Mouse (Mus musculus) CH12.LX (cell line): ENCODE results near the gene Rims4. TPM values are rescaled to one million over a fixed set of nuclear protein-coding genes. Genes with fewer than 3 reads are reported as not detected.

Experiments used
- DNase-seq: peaks from one replicate; pipeline ENCODE4 v3.0.0-alpha.2; 2013; ENCODE audit errors: extremely low read depth
- H3K27ac ChIP-seq: 2 replicates; pipeline ENCODE4 v1.5.1; 2012; ENCODE audit warnings: low read depth, mild to moderate bottlenecking, control low read depth, moderate library complexity; ENCODE audit not compliant: insufficient read depth
- H3K27me3 ChIP-seq: replicated peaks from 2 replicates; pipeline ENCODE3; 2012; ENCODE audit warnings: inconsistent platforms
- H3K36me3 ChIP-seq, 2 experiments: replicated peaks in 1 of 2; 2 replicates each; pipeline versions ENCODE3 to v1.6.1; 2012; ENCODE audit warnings: inconsistent platforms in 1 of 2, low read length in 1 of 2, mild to moderate bottlenecking in 1 of 2, mixed read lengths in 1 of 2, moderate library complexity in 1 of 2; ENCODE audit not compliant: control insufficient read depth in 1 of 2, insufficient read depth in 1 of 2
- H3K4me1 ChIP-seq, 2 experiments: 2 replicates each; pipeline ENCODE4 v1.6.1; 2012; ENCODE audit warnings: inconsistent platforms in 1 of 2, moderate library complexity in 1 of 2; ENCODE audit not compliant: insufficient read depth in 2 of 2, control insufficient read depth in 1 of 2
- H3K4me2 ChIP-seq: 2 replicates; pipeline ENCODE4 v1.6.1; 2012; ENCODE audit warnings: low read depth, mild to moderate bottlenecking, control low read depth; ENCODE audit not compliant: poor library complexity, insufficient read depth, severe bottlenecking
- H3K4me3 ChIP-seq, 3 experiments: fragments of 150-350 bp in 1 of 3; sonication (generic) in 1 of 3; replicated peaks in 1 of 3; 2 replicates each; pipeline versions ENCODE3 to v1.5.1; 2011 to 2012; ENCODE audit warnings: low read depth in 2 of 3, low read length in 2 of 3, mild to moderate bottlenecking in 2 of 3, moderate library complexity in 2 of 3, control low read depth in 1 of 3, improper control_type of control experiment in 1 of 3, inconsistent platforms in 1 of 3, mixed read lengths in 1 of 3; ENCODE audit not compliant: poor library complexity in 1 of 3
- H3K79me2 ChIP-seq: replicated peaks from 2 replicates; pipeline ENCODE4 v1.6.1; 2012; ENCODE audit warnings: mild to moderate bottlenecking, moderate library complexity; ENCODE audit not compliant: control insufficient read depth, poor library complexity, insufficient read depth, severe bottlenecking; ENCODE audit errors: extremely low read depth
- H3K9ac ChIP-seq: 2 replicates; pipeline ENCODE4 v1.6.1; 2012; ENCODE audit warnings: low read depth, mild to moderate bottlenecking, control low read depth, moderate library complexity; ENCODE audit not compliant: insufficient read depth
- H3K9me3 ChIP-seq: replicated peaks from 2 replicates; pipeline ENCODE3; 2012; ENCODE audit warnings: low read length, inconsistent platforms, mixed read lengths
- CHD1 ChIP-seq: IDR thresholded peaks from 2 replicates; pipeline ENCODE4 v1.6.1; 2012; ENCODE audit warnings: low read depth, low read length, improper control_type of control experiment, inconsistent platforms
- CHD2 ChIP-seq: IDR thresholded peaks from 2 replicates; pipeline ENCODE4 v1.6.1; 2011; ENCODE audit warnings: low read length, improper control_type of control experiment
- CTCF ChIP-seq, 2 experiments: IDR thresholded peaks in 1 of 2; conservative IDR thresholded peaks in 1 of 2; 2 replicates each; pipeline ENCODE4 v1.5.1; 2011 to 2012; ENCODE audit warnings: low read depth in 2 of 2, low read length in 2 of 2, improper control_type of control experiment in 1 of 2, inconsistent platforms in 1 of 2, mild to moderate bottlenecking in 1 of 2, moderate library complexity in 1 of 2
- E2F4 ChIP-seq: IDR thresholded peaks from 2 replicates; pipeline ENCODE4 v1.6.1; 2011; ENCODE audit warnings: low read depth, low read length, improper control_type of control experiment; ENCODE audit not compliant: insufficient replicate concordance
- GABPA ChIP-seq: IDR thresholded peaks from 2 replicates; pipeline ENCODE4 v1.6.1; 2012; ENCODE audit warnings: low read depth, low read length, improper control_type of control experiment, inconsistent platforms; ENCODE audit not compliant: insufficient replicate concordance
- HCFC1 ChIP-seq: IDR thresholded peaks from 2 replicates; pipeline ENCODE4 v1.6.1; 2012; ENCODE audit warnings: low read depth, mild to moderate bottlenecking, inconsistent platforms, low read length, improper control_type of control experiment
- IRF4 ChIP-seq: IDR thresholded peaks from 2 replicates; pipeline ENCODE4 v1.6.1; 2014; ENCODE audit warnings: low read depth, mild to moderate bottlenecking, inconsistent platforms, low read length, improper control_type of control experiment
- JUN ChIP-seq: IDR thresholded peaks from 2 replicates; pipeline ENCODE4 v1.6.1; 2011; ENCODE audit warnings: low read depth, mild to moderate bottlenecking, low read length, improper control_type of control experiment, moderate library complexity; ENCODE audit not compliant: insufficient read depth
- KAT2A ChIP-seq: IDR thresholded peaks from 2 replicates; pipeline ENCODE4 v1.6.1; 2012; ENCODE audit warnings: low read length, improper control_type of control experiment, inconsistent platforms; ENCODE audit not compliant: insufficient replicate concordance
- MAFK ChIP-seq: IDR thresholded peaks from 2 replicates; pipeline ENCODE4 v1.6.1; 2011; ENCODE audit warnings: low read length, improper control_type of control experiment; ENCODE audit not compliant: insufficient replicate concordance
- MYC ChIP-seq: IDR thresholded peaks from 2 replicates; pipeline ENCODE4 v1.6.1; 2011; ENCODE audit warnings: low read depth, mild to moderate bottlenecking, improper control_type of control experiment, low read length
- POLR2A ChIP-seq: IDR thresholded peaks from 2 replicates; pipeline ENCODE4 v1.6.1; 2011; ENCODE audit warnings: low read depth, mild to moderate bottlenecking, improper control_type of control experiment, low read length
- RAD21 ChIP-seq: IDR thresholded peaks from 2 replicates; pipeline ENCODE4 v1.6.1; 2011; ENCODE audit warnings: low read depth, mild to moderate bottlenecking, low read length, improper control_type of control experiment, moderate library complexity
- TBP ChIP-seq: conservative IDR thresholded peaks from 2 replicates; pipeline ENCODE4 v1.6.1; 2011; ENCODE audit warnings: low read depth, low read length, improper control_type of control experiment
- UBTF ChIP-seq: IDR thresholded peaks from 2 replicates; pipeline ENCODE4 v1.6.1; 2012; ENCODE audit warnings: low read depth, mild to moderate bottlenecking, inconsistent platforms, low read length, improper control_type of control experiment, moderate library complexity
- USF1 ChIP-seq: IDR thresholded peaks from 2 replicates; pipeline ENCODE4 v1.6.1; 2014; ENCODE audit warnings: low read depth, mild to moderate bottlenecking, inconsistent platforms, low read length, improper control_type of control experiment
- USF2 ChIP-seq: conservative IDR thresholded peaks from 2 replicates; pipeline ENCODE4 v1.6.1; 2011; ENCODE audit warnings: low read depth, low read length, improper control_type of control experiment
- ZKSCAN1 ChIP-seq: IDR thresholded peaks from 2 replicates; pipeline ENCODE4 v1.6.1; 2012; ENCODE audit warnings: low read depth, inconsistent platforms, low read length, improper control_type of control experiment, borderline replicate concordance
- dilution Hi-C: fragments of 300-500 bp; cut with MboI; formaldehyde crosslinking; loops from 2 replicates; pipeline ENCODE4 v1.14.3; 2020; ENCODE audit warnings: low sequenced_read_pairs; ENCODE audit not compliant: extremely low pct_unique_long_range_greater_than_20kb, extremely low pct_ligation_motif_present
- in situ Hi-C: fragments of 300-500 bp; cut with MboI; formaldehyde crosslinking; loops from 3 replicates; pipeline ENCODE4 v1.14.3; 2019; ENCODE audit warnings: low sequenced_read_pairs, low pct_ligation_motif_present, low pct_unique_long_range_greater_than_20kb, mixed read lengths
- polyA plus RNA-seq: library from polyadenylated mRNA; unstranded; fragments of >175 nt; gene quantifications from 2 replicates; pipeline ENCODE4 v1.2.1, GENCODE M21; 2012; ENCODE audit warnings: low read depth; ENCODE audit not compliant: insufficient read length
- total RNA-seq, 2 experiments: library from RNA; depleted of rRNA; stranded (reverse); fragments of 300-350 nt in 1 of 2; fragments of >200 nt in 1 of 2; gene quantifications; 2 replicates each; pipeline ENCODE4 v1.2.3; 2012 to 2014

Rims4 gene
- total and polyA plus RNA-seq, 3 experiments = not detected

DNA sequence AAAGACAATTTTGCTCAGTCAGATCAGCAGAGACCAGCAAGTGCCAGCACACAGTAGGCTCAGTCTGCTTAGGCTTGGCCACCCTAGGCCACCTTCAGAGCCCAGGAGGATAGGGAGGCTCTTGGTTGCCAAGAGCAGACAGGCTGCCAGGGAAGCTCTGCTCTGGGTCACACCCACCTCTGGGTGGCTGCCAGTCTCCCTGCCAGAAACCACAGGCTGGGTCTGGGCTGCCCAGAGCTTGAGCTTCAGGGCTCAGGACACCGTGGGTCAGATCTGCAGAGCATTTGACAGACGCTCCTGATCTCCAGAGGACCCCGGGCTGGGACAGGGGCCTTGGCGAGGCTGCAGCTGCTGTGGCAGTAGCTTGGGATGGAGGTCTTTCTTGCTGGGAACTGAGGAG, 97.9 kb downstream of the Rims4 start, which contains the start of gene Ccn5:
Gene Ccn5 (plus strand): TSS at position 255 of the 400 bp plus-strand sequence.
- H3K4me1 ChIP-seq = no peaks in the 10 kb centered on the region
- DNase-seq = no peak
- dilution Hi-C loops = no loop called here
- TF ChIP-seq MYC (no peak), ZKSCAN1 (no peak), MAFK (no peak), UBTF (no peak), GABPA (no peak)
- TF ChIP-seq, all 38 proteins: peak for 0
- Histone ChIP-seq H3K79me2 (no peaks in the 10 kb centered on the region), H3K27me3 (peaks cover 66% of the 10 kb centered on the region), H3K27ac (no peak within 1 kb of the TSS), H3K36me3 (no peaks in the 10 kb centered on the region), H3K4me2 (no peak within 1 kb of the TSS), H3K4me3 (no peak within 1 kb of the TSS), H3K9ac (no peak within 1 kb of the TSS), H3K9me3 (no peaks in the 10 kb centered on the region)
- in situ Hi-C loops = no loop called here

DNA sequence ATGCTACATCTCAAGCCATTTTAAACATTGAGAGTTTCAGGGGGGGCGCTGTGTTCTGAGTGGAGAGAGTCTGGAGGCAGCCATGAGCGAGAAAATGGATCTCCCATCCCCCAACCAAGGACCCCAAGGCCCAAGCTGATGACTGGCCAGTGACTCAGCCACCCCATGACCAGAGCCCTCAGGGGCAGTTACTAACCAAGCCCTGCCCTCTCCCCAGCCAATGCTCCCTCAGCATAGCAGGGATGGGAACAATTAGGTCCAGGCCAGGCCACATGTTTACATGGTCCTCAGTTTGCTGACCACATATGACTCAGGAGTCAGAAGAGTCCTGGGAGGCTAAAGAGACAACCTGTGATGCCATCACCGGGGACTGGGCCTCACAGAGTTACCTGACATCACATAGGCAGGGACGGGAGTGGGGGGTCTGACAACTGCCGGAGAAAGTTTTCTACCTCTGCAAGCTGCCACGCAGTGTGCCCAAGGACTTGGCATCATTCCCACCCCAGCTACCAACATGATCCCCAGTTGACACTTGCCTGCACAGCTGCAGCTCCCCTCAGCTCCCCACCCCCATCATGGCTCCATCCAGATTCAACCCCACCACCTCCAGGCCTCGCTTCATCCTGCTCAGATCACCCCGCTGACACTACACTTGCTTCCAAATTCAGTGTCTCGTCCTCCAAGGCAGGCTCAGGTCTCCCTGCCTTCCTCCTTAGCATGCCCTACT, 103.6 kb downstream of the Rims4 start:
- H3K27me3 ChIP-seq = peaks cover 86% of the 10 kb centered on the region
- DNase-seq = no peak
- H3K27ac ChIP-seq = no peak overlapping the region
- H3K9ac ChIP-seq = no peak overlapping the region
- no peak overlapping the region for H3K4me3 ChIP-seq
- H3K36me3 ChIP-seq = no peaks in the 10 kb centered on the region
- in situ Hi-C loops = no loop called here
- dilution Hi-C loops = no loop called here
- H3K4me1 ChIP-seq = no peaks in the 10 kb centered on the region
- no peaks in the 10 kb centered on the region for H3K79me2 ChIP-seq
- no peaks in the 10 kb centered on the region for H3K9me3 ChIP-seq
- H3K4me2 ChIP-seq = no peak overlapping the region
- TF ChIP-seq USF2 (no peak), USF1 (no peak), TBP (no peak), E2F4 (no peak), JUN (no peak), MYC (no peak), CHD1 (no peak), POLR2A (no peak), RAD21 (no peak), CTCF (conservative IDR thresholded peaks at IDR 0.05 in 1 of 2, IDR thresholded peaks at IDR 0.05 in 1 of 2; ENCODE audit: low read depth in 2 of 2, low read length in 2 of 2) (no peak), CHD2 (no peak), HCFC1 (no peak), KAT2A (no peak), UBTF (no peak), IRF4 (no peak), MAFK (no peak)
